Mouse (Mus musculus): ENCODE measurements around the gene Gpr35.

Gpr35 gene

DNA sequence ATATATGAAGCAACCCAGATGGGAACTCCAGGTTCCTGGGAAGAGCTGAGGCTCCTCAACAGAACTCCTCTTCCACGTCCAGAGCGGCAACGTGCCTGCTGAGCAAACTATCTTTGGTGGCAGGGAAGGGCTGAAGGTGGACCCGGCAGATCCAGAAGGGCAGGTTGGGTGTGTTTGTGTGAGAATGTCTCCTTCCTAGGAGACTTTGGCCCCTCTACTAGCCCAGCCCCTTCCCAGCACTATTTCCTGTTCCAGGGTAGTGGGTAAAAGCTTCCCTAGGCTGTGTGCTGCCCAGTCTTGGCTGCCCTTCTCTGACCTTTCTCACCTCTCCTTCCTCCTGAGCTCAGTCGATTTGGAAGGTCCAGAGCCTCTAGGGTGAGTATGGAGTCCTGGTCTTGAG is at the start of gene Gpr35:
TSS of gene Gpr35 (plus strand) at position 259 of the 400 bp plus-strand sequence.
- no peak for DNase-seq (ENCODE audit: low spot score)

GRCm38 (mm10) chr1:92902786-92903185 is 47.9 kb upstream of the Gpr35 start, which contains the start of gene Ankmy1:
Gene Ankmy1, minus strand, starts transcription at chr1:92902906.
- no peak for DNase-seq (ENCODE audit: low spot score)

- peak; percentile 20 for DNase-seq (ENCODE audit: low spot score)
These were observed 47.0 kb upstream of the Gpr35 start for GRCm38 (mm10) chr1:92903627-92904026.

DNA sequence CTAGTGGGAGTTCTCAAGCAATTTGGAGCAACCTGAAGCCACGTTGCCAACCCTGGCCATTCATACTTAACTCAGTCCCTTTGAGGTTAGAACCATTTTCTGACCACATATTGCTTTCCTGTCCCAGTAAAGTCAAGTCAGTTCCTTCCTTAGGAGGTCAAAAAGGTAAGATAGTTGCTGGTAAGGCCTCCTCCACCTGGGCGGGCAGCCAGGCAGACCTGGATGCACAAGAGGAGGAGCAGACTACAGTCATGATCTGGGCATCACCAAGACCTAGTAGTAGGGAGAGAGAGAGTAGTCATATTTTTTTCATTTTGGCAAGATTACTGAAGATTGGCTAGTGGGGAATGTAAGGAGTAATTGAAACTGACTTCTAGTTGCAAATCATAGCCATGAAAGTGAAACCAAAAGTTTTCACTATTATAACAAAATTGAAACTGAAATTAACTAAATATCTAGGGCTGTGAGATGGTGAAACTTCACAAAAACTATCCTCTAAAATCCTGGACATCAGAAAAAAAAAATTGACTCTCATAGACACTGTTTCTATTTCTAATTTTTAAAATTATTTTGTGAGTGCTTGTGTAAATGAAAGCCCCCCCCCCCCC is 44.9 kb upstream of the Gpr35 start:
- DNase-seq (ENCODE audit: low spot score) = no peak

GRCm38 (mm10) chr1:92906779-92907631 is 43.7 kb upstream of the Gpr35 start, which contains the start of gene Dusp28:
Gene Dusp28, plus strand, starts transcription at chr1:92906981.
- DNase-seq (ENCODE audit: low spot score) = peak; percentile 57

DNA sequence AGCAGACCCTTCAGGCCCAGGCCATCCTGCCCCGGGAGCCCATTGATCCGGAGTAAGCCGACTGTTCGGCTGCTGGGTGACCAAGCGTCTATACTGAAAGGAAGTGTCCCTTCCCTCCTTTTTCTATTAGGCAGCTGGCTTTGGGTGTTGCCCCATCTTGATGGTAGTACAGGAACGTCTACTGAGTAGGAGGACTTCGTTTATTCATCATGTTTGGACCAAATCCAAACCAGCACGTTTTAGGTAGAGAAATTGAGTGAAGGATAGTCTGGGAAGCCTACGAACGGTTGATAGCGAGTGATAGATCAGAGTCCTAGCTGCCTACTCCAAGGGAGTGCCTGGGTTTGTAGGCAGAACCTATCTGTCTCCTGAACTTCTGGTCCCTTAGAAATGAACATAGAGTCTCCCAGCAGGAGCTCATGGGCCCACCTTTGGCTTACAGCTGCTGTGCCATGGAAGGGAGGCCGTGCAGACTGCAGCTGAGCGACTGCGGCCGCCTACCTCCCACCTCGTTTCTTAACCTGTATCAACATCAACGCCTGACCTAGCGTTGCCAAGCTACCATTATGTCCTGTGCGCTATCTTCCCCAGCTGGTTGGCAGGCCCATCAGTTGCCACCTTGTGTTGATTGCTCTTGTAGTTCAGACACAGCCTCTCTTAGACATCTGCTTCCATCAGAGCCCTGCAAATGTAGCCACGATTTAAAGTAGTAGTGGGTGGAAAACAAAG is 42.9 kb upstream of the Gpr35 start:
- no peak for DNase-seq (ENCODE audit: low spot score)

DNA sequence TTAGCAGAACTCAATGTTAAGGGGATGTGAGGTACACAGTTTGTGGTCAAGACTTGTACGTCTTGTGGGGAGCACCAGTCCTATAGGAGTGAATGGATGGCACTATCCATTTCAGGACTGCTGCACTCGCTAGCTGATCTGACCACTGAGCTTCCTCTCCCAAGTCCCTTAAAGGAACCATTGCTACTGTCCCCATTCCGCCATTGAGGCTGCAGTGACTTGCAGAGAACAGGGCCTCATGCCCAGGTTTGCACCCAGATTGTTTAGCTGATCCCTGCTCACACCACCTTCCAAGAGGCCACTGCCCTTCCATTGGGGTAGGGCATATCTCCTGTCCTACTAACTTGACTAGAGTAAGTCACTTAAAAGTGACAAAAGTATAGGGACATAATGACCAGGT is 42.0 kb upstream of the Gpr35 start:
- no peak for DNase-seq (ENCODE audit: low spot score)

- no peak for DNase-seq (ENCODE audit: low spot score)
These were observed 41.6 kb upstream of the Gpr35 start for GRCm38 (mm10) chr1:92909068-92909467.

DNA sequence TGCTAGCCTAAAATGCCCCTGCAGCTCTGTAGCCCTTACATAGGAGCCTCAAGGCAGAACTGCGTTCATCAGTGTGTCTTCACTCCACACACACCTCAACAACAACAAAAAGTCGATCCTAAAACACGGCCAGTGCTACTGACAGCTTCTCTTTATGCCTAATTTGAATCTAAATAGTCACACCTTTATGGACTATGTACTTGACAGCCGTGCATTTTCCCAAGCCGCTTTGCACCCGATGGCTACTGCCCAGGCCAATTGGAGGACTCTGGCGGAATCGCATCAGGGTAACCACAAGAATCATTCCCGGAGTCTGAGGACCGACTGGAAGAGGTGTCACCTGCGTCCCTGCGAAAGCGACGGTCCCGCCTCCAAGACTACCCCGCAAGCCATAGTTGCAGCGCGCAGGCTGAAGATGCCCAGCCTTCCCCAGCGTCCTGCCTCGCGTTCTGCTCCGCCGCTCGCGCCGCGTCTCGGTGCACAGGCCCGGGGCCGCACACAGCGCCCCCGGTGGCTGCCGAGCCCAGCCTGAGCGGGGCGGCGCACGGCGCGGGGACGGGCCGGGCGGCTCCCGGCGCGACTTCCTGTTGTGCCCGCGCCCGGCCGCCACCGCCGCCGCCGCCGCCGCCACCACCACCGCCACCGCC is 40.3 kb upstream of the Gpr35 start, which contains the start of gene Rnpepl1:
TSS of gene Rnpepl1 (plus strand) at position 545 of the 647 bp plus-strand sequence.
- peak; percentile 17 for DNase-seq (ENCODE audit: low spot score)

GRCm38 (mm10) chr1:92910925-92911720 is 39.5 kb upstream of the Gpr35 start:
- no peak for DNase-seq (ENCODE audit: low spot score)

GRCm38 (mm10) chr1:92911721-92912138 is 38.9 kb upstream of the Gpr35 start:
- DNase-seq (ENCODE audit: low spot score) = no peak

GRCm38 (mm10) chr1:92912286-92912685 is 38.4 kb upstream of the Gpr35 start:
- DNase-seq (ENCODE audit: low spot score) = no peak

- DNase-seq (ENCODE audit: low spot score) = no peak
These were observed 36.4 kb upstream of the Gpr35 start for GRCm38 (mm10) chr1:92914239-92914638.

- DNase-seq (ENCODE audit: low spot score) = no peak
These were observed 35.7 kb upstream of the Gpr35 start for GRCm38 (mm10) chr1:92914993-92915392.

GRCm38 (mm10) chr1:92916725-92917124 is 33.9 kb upstream of the Gpr35 start:
- DNase-seq (ENCODE audit: low spot score) = no peak

GRCm38 (mm10) chr1:92919151-92919550 is 31.5 kb upstream of the Gpr35 start:
- no peak for DNase-seq (ENCODE audit: low spot score)

DNA sequence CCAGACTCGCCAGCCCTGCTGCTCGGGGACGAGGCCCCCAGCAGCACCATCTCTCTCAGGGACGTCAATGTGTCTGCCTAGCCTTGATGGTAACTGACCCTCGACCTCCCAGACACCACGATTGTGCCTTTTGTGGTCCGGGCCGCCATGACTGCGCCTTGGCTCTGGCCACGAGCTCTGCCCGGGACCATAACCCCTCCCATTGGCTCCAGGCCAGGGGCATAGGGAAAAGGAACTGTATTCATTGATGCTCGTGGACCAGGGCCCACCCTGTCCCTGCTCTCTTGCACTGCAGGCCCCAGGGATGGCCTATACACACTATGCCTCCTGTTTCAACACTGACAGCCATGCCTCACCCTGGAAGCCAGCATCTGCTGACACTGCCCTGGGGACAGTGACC is 30.9 kb upstream of the Gpr35 start:
- no peak for DNase-seq (ENCODE audit: low spot score)

DNA sequence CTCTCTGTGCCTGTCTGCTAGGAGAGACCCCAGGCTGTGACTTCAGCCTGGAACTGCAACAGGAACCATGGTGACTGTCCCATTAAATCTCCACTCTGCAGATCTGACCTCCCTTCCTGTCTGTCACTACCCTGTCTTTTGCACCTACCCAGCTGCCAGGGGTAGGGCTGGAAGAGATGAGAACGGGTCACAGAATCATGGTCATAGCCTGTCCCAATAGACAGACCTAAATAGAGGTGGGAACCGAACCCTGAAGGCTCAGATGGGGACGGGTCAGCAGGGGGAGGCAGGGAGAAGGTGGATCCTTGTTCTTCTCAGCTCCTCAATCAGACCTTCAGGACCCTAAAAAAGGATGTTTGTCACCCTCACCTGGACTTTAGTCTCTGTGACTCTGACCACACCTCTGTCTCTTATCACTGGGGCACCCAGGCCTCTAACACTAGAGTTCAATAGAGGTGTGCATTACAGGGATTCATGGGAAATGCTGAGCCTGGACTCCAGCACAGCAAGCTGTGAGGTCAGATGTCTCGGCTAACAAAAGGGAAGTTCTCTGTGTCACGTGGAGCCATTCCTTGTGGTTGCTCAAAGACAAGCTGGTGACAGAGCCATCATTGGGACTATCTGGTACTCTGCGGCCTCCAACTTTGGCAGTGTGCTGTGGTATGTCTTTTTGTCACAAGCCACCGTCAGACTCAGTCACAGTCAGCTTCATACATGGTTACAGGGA is 30.0 kb upstream of the Gpr35 start:
- no peak for DNase-seq (ENCODE audit: low spot score)

DNA sequence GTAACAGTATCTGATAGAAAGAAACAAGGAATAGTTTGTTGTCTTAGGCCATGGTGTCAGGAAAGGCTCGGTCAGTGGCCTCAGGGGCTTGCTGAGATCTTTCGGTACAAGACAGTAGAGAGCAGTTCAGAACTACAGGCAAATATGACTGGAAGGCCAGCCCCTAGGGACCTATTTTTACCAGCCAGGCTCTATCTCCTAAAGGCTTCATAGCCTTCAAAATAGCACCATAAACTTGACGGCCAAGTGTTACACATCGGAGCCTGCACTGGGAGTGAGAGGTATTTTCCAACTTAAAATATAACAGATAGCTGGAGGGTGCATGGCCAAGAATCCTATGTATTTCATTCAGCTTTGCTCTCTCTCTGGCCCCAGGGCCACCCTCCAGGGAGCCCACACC is 29.2 kb upstream of the Gpr35 start:
- no peak for DNase-seq (ENCODE audit: low spot score)

GRCm38 (mm10) chr1:92930171-92930706 is 20.4 kb upstream of the Gpr35 start:
- DNase-seq (ENCODE audit: low spot score) = peak; percentile 56
